Mouse (Mus musculus): ENCODE data around the gene Ppp1r14b.

Gene Ppp1r14b

GRCm38 (mm10) chr19:6994002-6994401 is 19.2 kb downstream of the Ppp1r14b start:
- in situ Hi-C loops (cut with MseI, MboI), result no loop called here

- in situ Hi-C loops (cut with MseI, MboI), result no loop called here
These were observed 19.7 kb downstream of the Ppp1r14b start for GRCm38 (mm10) chr19:6994489-6994888.

DNA sequence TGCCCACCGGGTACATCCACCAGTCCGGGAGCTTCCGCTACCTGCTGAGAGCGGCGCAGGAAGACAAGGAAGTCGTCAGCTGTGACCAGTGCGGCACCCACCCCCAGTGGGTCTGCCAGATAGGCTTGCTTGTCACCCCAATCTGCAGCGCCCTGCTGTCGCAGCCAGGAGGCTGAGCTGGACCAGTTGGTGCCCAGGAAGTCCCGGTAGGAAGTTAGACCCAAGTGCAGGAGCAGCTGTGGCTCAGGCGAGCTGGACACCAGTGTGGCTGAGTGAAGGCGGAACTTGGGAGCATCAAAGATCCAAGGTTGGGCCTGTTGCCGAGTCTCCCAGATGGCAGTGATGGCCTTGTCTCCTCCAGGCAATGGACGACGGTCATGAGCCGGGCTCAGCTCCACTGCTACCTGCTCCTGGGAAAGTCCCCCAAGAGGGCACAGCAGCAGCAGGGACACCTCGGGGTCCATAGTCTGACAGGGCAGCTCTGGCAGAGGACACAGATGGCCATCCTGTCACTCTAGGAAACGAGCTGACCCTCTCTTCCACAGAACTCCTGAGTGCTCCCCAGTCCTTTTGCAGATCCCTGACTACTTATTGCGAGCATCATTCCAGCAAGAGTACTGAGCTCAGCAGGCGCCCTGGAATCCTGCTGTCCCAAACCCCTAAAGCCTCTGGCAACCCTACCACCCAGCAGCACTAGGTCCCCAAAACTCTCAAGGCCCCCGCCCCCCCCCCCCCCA is 20.7 kb downstream of the Ppp1r14b start:
- in situ Hi-C loops (cut with MseI, MboI), result no loop called here

DNA sequence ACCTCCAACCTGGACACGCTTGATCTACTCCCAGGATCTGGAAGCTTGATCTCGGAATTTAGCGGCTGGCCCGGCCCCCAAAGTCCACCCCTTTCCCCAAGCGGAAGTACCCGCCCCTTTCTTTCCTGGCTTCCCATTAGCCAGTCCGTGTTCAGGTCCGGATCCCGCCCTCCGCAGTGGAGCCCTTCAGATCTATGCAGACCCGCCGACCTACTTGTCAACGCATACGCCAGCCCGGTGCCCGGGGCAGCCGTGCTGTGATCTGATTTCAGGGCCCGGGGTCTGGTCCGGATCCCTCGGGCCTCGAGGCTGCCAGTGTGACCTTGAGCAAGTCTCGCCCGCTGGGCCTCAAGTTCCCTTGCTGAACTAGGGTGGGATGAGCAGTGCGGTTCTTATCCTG is 21.2 kb downstream of the Ppp1r14b start, which contains the start of the genes Nudt22 and Trpt1:
Gene Nudt22 (minus strand): TSS at position 112 of the 400 bp plus-strand sequence.
Gene Trpt1 (plus strand): TSS at position 126 of the 400 bp plus-strand sequence.
- in situ Hi-C loops (cut with MseI, MboI), result no loop called here

GRCm38 (mm10) chr19:6997721-6998290 is 23.0 kb downstream of the Ppp1r14b start:
- in situ Hi-C loops (cut with MseI, MboI), result no loop called here

DNA sequence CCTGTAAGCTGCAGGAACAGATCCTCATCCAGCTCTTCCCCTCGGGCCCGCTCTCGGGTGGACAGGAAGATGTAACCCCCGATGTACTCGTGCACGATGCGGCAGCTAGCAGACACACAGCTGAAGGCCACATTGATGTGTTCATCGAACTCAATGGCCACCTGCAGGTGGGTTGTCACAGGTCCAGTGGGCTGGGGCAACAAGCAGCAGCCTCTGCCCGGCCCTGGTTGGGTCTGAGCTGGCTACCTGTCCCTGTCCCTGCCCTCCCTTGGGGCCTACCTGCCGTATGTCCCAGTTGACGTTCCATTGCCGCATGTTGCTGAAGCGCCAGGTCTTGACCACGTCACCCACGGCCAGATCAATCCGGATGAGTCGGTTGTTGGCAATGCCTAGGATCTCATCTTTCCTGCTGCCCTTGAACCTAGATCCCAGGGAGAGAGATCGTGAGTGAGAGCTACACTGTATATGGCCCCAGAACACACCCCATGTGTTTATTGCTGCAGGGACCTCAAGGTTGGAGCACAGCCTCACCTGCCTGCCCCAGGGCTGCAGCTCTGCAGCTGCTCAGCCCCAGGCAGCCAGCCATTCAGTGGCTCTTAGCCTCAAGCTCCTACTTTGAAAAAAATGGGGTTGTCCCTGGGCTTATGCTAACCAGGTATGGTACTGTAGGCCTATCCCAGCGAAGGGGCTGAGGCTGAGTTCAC is 24.7 kb downstream of the Ppp1r14b start:
- in situ Hi-C loops (cut with MseI, MboI), result no loop called here

DNA sequence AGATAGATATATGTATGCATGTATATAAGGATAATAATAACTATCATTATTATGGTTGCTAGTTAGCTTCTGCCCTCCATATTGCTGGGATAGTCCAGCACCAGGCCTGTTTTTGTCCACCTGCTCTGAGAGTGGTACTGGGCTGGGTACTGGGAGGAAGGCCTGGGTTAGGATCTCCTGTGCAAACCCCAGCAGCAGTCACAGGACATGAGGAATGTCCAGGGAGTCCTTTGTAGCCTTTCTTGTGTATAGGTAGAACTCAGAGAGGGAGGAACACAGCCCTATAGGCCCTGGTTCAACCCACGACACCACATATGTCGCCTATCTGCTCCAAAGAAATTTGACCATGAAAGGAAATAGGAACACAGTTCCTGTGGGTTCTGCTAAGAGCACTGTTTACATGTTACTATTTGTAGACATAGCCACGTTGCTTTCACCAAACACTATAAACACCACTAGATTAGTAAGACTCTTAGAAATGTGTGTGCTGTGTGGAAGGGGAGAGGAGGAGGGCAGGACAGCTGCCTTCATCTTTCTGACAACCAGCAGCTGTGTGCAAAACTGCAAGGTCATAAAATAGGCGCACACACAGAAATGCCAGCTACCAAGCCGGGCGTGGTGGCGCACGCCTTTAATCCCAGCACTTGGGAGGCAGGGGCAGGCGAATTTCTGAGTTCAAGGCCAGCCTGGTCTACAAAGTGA is 32.3 kb downstream of the Ppp1r14b start:
- in situ Hi-C loops (cut with MseI, MboI), result no loop called here

GRCm38 (mm10) chr19:7012426-7012825 is 37.7 kb downstream of the Ppp1r14b start:
- in situ Hi-C loops (cut with MseI, MboI), result no loop called here

DNA sequence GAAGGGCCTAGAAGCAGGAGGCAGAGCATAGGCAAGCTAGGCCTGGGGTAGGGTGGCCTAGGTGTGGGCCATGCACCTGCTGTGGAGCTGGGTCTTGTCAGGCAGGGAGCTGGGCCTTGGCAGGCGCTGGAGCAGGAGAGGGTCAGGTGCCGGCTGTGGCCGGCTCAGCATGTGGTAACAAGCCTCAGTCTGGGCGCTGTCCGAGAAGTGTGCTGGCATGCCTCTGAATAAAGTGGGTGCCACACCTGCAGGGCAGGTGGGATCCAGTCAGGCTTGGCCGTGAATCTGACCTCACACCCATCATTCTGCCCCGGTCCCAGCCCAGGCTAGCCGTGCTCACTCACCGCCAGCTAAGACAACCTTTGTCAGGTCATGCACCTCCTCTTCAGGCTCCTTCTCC is 39.2 kb downstream of the Ppp1r14b start:
- in situ Hi-C loops (cut with MseI, MboI), result no loop called here

GRCm38 (mm10) chr19:7014481-7015135 is 39.8 kb downstream of the Ppp1r14b start:
- in situ Hi-C loops (cut with MseI, MboI), result no loop called here

DNA sequence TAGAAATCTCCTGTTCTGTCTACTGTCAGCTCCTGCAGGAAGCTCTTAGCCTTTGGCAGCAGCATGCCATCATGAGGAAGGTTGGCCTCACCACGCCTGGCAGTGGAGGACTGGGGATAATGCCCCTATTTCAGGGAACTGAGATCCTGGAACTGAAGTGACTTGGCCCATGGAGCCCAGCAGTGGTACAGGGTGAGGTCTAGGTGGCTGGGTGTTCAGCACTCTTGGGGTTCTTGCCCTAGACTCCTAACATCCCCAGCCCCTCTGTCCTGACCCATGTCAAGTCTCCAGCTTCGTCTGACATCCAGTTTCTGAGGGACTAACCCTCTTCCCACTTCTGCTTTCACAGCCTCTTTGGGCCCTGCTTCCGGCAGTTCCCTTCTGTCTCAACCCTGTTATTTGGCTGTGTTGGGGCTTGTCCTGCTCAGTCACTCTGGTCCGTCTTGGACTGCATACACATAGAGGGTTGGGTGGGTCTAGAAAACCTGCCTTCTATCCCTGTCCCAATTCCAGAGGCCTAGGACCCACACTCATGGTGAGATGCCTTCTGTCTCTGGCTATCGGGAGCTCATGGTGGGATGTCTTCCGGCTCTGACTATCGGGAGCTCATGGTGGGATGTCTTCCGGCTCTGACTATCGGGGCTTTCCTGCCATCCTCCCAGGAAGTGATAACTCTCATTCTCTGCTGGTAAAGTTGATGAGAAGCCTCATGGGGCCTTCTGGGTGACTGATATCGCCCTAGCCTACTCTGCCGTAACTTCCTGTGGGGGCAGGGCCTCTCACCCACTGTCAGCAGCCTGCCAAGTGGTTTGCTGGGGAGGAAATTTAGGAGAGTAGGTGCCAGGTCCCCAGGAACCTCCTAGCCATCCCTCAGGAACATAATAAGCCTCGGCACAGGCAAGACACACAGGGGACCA is 43.0 kb downstream of the Ppp1r14b start:
- in situ Hi-C loops (cut with MseI, MboI), result no loop called here

GRCm38 (mm10) chr19:7018546-7018945 is 43.8 kb downstream of the Ppp1r14b start:
- in situ Hi-C loops (cut with MseI, MboI), result no loop called here

GRCm38 (mm10) chr19:7019191-7019590 is 44.4 kb downstream of the Ppp1r14b start, which contains the start of gene Fermt3:
Gene Fermt3, minus strand, starts transcription at chr19:7019469.
- in situ Hi-C loops (cut with MseI, MboI), result no loop called here

GRCm38 (mm10) chr19:7020224-7020641 is 45.5 kb downstream of the Ppp1r14b start:
- in situ Hi-C loops (cut with MseI, MboI), result no loop called here

All from mouse trophoblast stem cell (cell line).